Mouse (Mus musculus) WW6 (cell line): ENCODE data around the gene Ppdpf.

Experiments
- DNase-seq: peaks from one replicate; pipeline ENCODE4 v3.0.0-alpha.2; 2013; ENCODE audit warnings: low read depth, low spot score

The Ppdpf gene

DNA sequence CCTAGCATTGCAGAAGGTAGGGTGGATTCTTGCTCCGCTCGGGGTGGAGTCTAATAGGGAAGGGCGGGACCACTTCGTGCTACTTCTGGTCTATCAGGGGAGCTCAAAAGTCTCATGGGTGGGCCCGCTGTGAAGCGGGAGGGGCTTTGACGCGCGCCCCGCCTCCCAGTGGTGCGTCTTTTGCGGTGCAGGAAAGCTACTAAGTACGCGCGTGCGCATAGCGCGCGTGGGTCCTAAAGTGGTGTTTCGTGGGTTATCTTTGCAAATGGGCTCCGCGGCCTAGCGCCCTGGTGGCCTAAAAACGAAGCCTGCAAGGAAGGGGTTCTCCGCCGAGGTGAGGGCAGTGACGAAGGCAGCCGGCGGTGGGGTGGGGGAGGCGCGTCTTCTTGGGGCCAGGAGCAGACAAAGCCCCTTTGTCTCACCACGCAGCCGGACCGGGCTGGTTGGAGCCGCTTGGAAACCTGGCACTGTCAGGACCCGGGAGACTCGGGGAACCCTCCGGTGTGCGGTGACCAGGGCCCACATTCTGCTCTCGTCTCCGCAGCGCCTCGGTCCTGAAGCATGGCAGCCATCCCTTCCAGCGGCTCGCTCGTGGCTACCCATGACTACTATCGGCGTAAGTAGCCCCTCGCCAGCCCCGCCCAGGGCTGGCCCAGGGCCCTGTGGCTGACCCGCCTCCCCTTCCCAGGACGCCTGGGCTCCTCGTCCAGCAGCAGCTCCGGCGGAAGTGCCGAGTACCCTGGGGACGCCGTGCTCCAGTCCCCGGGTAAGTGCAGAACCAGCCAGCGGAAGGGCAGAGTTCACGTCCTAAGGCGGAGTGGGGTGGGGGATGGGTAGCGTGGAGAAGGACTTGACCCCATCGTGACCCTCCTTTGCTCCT is at the start of gene Ppdpf:
Gene Ppdpf, plus strand, starts transcription at position 127 of the 880 bp plus-strand sequence.
- DNase-seq, result peak; percentile 74

DNA sequence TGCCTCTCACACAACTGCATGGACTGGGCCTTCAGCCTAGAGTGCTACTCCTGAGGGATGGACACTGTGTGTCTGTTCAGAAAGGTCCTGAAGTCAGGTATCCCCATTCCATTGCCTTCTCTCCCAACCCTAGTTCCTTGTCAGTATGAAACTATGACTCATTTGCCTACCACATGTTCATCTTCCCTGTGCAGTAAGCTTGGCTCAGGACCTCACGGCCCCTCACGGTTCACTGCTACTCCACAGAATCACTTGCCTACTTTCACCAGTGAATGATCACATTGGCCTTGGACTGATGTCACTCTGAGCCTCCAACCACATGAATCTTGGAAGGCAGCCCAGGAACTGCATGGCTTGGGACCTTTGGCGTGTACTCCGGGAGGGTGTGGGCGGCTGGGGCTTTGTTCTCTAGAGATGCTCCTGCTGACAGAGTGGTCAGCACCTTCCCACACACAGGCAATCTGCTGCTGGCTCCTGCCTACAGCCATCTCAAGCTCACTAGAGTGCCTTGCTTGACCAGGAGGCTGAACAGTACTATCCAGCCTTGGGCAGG is 47.3 kb upstream of the Ppdpf start:
- no peak for DNase-seq

DNA sequence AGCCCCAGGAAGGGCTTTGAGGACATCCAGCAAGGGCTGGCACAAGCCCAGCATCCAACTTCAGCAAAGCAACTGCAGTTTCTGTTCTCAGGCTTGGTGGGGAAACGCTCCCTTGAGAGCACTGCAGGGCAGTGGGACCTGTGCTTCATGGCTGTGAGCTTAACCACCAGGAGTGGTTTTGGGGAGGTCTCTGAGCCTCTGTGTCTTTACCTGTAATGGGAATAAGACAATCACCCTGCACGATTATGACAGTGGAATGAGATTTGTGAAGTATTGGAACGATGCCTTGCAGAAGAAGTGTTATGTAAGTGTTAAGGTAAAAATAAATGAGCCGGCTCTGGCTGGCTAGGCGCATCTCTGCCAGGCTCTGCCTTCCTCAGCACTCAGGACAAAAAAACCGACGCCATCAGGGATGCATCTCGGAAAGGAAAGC is 44.3 kb upstream of the Ppdpf start:
- DNase-seq, result no peak

DNA sequence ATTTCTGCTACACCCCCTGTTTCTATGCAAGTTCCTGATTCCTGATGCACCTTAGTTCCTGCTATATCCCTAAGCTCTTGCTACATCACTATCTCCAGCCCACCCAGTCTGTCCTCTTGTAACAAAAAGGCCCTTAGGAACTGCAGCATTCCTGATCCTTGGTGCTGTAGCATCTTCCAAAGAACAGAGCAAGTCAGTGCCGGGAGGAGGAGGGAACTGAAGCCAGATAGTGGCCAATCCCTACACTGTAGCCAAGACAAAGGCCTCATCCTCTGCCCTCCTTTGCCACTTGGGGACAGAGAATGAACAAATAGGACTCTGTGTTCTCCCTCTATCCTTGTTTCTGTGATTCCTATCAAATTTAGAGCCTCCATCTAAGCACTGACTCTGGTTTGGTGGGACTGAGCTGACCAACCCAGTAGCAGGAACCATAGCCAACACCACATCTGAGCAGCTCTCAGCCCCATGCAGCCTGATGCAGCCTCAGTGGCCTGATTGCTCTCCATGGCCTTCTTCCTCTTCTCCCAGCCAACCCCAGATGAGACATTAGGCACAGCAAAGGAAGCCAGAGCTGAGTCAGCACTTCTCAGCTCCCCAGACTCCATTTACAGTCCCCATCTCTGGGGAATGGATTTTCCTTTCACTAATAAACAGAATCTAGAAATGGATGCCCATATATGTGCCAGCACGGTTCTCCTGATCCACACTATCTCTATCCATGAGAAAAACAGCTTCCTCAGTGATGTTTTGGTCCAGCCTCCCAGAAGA is 43.4 kb upstream of the Ppdpf start:
- no peak for DNase-seq

DNA sequence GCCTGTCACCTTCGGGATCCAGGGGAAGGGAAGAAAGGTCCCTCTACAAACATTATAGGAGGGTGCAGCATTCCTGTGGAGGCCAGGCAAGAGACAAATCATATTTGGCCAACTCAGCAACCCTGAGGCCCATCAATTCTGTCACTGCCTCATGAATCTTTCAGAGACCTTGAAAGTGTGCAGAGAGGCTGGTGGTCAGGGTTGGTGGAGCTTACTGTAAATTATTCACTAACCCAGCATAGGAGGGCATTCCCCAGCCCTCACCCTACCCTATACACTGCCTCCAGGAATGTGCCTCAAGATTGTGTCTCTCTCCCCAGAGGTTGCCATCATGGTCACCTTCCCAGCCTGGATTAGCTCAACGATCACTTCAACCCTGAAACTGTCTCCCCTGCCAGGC is 42.4 kb upstream of the Ppdpf start:
- no peak for DNase-seq

DNA sequence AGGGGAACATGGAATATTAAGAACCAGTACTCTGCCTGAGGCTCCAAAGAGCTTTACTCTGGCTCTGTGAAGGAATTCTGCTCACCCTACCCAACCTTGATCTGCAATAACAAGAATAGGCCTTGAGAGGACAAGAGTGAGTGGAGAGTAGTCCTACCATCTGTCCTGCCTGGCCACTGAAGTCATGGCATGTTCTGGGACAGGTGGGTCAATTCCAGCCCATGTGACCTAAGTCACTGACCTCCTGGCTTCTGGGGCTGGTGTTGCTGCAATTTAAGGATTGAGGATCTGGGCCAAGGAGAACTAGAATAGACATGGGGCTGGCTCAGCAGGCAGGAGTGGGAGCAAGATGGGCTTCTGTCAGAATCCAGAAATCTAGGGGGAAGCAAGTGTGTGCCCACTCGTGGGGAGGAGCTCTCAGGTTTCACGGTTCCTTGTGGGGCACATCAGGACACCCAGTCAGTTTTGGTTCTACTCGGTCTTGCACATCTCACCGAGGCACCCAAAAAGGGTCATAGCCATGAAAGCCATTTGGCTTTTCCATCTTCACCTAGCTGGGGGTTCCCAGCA is 40.0 kb upstream of the Ppdpf start:
- DNase-seq, result no peak

DNA sequence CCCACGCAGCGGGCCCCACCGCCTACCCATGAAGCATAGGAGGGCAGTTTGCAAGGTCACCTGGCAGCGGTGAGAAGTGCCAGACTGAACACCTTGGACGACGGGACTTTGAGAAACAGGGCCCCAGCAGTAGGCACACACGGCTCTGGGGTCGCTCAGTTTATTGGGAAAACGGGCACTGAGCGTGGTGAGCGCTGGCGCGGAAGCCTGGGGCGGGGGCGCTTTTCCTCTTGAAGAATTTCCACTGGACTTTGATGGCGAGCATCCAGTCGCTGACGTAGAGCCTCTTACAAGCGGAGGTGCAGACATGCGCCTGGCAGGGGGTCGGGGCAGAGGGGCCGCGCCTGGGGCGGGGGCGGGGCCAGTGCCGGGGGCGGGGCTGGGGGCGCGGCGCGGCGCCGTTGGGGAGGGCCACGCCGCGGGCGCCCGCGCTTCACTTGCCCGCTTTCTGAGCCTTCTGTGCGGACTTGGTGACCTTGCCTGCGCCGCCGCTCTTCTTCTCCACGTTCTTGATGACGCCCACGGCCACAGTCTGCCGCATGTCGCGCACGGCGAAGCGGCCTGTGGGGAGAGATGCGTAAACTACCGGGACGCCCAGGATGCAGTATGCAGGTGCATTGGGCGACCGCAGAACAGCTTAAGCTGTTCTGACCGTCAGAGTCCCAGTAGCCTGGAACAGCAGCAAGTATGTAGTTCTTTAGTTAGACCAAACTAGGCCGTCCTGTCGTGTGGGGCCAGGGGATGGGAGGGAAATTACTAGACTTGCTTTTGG is 39.3 kb upstream of the Ppdpf start:
- no peak for DNase-seq

DNA sequence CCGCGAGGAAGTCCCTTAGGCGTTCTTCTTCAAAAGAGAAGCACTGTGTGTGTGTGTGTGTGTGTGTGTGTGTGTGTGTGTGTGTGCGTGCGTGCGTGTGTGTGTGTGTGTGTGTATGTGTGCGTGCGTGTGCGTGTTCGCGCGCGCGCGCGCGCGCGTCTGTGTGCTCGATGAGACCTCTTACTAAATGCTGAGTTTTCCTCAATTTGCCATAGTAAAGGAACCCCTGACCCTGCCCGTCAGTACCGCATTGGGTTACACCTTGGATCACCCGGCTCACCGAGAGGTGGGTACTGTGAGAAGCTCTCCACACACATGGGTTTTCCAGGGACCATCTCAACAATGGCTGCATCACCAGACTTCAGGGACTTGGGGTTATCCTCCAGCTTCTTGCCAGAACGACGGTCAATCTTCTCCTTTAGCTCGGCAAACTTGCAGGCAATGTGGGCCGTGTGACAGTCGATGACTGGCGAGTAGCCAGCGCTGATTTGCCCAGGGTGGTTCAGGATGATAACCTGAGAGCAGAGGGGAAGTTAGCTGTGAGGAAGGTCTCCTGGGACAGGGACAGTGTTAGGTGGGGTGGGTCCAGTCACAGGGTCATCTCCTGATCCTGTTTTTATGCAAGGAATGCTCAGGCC is 38.6 kb upstream of the Ppdpf start:
- no peak for DNase-seq

DNA sequence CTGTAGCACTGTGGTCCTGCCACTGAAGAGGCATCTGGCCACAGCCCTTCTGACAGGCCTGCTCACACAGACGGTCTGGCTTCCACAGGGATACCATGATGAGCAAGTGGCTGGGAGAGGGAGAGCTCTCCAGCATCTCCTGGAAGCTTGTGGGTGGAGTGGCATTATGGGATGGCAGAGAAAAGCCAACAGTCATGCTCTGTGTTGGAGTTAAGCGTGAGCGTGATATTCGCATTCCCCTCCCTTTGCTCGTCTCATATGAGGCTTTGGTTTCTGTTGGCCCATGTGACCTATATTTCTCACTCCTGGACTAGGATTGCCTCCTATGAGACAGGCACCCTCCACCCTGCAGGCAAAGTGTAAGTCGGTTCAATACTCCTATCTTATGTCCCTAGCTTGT is 36.8 kb upstream of the Ppdpf start:
- no peak for DNase-seq

DNA sequence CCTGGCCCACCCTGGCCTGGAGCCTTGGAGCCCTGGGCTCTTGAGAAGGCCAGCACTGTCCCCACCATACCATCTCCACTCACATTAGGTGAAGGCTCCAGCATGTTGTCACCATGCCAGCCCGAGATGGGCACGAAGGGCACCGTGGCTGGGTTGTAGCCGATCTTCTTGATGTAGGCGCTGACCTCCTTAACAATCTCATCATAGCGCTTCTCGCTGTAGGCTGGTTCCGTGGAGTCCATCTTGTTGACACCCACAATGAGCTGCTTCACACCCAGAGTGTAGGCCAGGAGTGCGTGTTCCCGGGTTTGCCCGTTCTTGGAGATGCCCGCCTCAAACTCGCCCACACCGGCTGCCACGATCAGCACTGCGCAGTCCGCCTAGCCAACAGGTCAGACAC is 34.3 kb upstream of the Ppdpf start:
- no peak for DNase-seq

DNA sequence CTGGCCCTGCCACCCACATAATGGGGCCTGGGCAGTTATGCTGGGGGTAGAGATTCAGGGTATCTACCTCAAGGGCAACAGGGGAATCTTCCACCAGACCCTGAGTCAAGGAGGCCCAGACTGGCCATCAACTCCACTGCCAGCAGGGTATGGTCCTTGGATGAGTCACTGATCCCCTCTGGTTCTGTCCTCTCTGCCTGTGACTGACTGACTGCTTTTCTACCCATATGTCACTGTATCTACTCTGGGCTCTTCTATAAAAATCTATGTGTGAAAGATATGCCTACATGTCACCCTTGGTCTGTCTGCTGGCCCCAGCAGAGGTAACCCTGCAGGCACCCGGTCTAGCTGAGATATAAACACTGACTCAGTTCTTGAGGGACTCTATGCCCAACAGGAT is 33.9 kb upstream of the Ppdpf start:
- DNase-seq, result no peak

DNA sequence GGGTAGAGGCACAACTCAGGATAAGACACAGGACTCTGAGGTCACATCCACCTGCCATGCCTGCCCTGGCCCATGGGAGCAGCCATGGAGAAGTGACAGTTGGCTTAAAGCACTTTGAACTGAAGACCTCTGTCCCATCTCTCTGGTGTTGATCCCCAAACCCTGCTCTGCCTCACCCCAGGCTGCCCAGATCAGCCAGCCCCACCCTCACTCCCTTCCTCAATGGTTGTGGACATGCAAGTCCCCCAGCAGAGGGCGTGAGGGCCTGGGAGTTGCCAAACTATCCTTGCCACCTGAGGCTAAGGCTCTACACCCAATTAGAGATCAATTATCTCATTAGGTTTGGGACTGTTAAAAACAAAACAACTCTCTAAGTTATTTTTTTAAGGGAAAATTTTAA is 33.2 kb upstream of the Ppdpf start:
- DNase-seq, result no peak

DNA sequence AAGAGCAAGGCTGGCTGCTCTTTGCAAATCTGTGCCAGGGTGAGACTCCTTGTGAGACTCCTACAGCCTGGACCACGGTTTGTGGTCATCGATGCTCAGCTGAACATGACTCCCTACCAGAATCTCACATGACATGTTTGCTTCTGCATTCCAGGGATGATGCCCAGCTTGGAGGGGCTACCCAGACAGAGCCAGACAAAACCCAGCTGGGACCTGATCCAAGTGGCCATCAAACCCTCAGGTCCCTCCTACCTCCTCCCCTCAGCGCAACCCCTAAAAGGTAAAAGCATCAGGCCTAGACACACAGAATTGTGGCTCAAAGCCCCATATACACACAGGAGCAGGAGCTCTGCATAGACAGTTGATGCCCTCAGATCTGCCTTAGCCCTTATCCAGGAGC is 32.7 kb upstream of the Ppdpf start:
- DNase-seq, result no peak

DNA sequence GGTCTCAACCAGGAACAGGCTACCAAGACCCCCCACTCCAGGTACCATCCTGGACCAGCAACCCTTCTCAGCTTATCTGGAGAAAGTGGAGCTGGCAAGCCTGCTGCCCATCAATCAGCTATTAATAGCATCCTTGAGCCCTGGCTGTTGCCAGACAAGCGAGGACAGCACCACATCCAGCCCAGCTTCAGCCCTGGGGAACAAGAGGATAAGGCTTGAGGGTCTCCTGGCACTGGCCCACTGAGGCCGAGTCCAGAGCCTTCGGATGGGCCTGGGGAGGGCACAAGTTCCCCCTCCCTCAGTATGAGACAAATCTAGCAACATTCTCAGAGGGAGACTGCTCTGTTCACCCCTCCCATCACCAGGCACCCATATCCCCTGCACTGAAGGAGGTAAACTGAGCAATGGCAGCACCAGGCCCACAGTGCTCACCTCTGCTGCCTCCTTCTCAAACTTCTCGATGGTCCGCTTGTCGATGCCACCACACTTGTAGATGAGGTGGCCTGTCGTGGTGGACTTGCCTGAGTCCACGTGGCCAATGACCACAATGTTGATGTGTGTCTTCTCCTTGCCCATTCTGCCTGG is 32.1 kb upstream of the Ppdpf start:
- DNase-seq, result no peak

DNA sequence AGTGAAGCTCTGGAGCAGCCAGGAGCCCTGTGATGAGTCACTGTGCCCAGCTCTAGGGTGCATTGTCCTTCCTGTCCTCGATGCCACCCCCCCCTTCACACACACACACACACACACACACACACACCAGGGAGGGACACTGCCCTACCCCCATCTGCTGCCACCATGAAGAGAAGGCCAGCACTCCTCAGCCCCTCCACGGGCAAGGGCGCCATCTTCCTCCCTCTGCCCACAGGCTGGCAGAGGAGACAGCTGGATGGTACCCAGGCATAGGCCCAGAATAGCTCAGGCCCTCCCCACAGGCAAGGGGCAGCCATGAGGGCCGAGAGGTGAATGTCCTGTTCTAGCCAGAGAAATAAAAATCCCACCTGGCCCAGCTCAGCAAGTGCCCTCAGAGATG is 31.2 kb upstream of the Ppdpf start:
- DNase-seq, result no peak

DNA sequence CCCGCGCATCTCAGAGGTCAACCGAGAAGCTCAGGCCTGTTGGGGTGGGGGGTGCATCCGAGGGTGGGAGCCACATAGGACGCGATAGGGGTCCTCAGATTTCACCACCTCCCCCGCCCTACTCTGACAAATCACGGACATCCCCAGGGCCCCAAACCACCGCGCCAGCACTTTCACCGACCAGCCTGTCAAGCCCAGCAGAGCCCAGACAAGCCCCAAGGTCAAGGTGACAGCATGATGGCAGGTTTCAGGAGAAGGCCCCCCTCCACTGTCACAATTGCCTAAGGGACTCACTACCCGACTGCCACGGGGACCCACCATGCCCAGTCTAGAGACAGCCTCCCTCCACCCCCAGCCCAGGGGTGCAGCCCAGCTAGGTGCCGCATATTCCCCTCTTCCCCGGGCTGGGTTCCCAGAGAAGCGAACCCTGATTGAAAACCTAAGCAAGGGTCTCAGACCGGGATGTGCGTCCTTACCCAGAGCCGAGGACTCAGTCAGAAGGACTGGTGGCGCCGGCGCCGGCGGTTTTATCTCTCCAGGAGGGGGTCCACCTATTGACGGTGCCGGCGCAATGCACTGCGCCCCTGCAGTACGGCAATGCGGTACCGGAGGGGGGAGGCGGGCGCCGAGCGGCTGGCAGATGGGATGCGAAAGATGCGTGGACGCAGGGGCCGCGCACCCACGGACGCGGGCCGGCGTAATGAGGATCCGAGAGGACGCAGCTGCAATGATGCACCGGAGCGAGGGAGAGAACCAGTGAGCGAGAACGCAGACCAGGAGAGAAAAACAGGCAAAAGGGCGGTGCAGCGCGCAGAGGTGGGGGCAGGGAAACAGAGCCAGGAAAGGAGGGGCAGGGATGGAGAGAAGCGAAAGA is 30.6 kb upstream of the Ppdpf start, which contains the start of gene Eef1a2:
Gene Eef1a2, minus strand, starts transcription at position 767 of the 874 bp plus-strand sequence.
- DNase-seq, result no peak

DNA sequence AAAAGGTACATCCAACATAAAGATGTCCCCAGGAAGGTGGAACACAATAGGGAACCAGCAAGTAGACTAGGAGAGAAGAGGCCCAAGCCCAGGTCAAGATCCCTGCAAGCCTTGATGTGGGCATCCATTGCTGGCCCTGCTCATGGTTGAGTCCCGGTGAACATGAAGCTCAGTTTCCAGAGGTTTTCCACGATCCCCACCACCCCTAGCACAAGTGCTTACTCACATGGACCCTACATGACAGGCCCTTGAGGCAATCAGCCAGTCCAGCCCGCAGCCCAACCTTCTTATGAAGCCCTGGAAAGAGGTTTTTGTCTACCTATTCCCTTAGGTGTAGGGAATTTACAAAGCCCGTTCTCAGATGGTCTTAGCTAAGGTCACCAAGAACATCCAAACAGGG is 29.9 kb upstream of the Ppdpf start:
- DNase-seq, result no peak

DNA sequence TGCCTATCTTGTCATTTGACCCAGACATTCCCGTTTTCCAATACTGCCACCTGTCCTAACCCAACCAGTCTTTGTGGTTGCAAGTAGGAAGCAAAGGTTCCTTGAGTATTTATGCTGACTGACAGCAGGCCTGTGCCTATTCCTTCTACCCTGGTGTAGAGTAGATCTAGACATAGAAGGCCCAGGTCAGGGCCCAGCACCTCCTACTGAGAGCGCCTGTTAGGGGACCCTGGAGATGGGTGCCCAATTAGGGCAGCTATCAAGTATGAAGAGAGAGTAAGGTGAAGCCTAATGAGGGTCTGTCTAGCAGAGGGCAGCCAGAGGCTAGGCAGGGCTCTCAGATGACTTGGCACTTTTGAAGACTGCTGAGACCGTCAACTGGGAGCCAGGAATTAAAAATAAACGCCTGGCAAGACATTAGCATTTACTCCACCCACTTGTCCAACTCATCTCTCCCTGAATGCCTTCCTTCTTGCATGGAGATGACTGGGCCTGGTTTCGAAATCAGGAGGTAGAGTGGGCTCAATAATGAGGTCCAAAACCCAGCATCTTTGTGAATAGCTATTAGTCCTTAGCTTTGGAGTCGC is 29.2 kb upstream of the Ppdpf start:
- DNase-seq, result no peak

DNA sequence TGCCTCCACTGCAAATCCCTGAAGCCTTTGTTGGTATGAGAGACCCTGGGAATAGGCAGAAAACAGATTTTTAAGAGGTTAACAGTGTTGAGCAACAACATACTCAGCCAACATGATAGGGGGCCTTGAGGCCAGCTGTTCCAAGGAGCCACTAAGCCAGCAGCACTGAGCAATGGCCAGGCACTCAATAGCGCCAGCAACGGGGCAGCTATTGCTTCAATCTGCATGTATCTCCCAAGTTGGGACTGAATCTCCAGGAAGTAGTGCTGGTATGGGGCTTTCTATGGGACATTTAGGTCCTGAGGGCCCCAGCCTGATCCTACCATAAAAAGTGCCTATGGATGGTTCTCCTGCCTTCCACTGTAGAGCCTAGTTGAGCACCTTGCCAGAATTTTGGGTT is 28.6 kb upstream of the Ppdpf start:
- DNase-seq, result no peak
